Mouse (Mus musculus): ENCODE results near the gene Lss.
A peak's percentile ranks its signal among the peaks of the same experiment; 100 is the strongest.

The Lss gene

DNA sequence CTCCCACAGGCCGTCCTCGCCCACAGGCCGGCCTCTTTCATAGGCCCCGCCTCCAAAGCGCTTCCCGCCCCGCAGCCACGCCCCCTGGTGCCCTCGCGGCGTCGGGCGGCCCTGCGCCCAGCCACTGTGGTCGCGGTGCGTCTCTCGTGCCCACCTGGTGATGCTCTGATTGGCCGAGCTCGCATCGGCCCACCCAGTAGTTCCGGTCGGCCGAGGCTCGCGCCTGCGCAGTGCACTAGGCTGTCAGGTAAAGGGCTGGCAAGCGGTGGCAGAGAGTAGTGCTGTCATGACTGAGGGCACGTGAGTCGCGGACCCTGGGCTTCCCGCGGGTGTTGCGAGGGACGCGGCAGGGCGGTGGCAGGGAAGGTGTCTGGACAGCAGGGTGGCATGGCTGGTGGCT lies at the start of gene Lss:
Lss (plus strand) TSS at position 214 of the 400 bp plus-strand sequence.
- DNase-seq (ENCODE audit: low spot score), result peak; percentile 98

DNA sequence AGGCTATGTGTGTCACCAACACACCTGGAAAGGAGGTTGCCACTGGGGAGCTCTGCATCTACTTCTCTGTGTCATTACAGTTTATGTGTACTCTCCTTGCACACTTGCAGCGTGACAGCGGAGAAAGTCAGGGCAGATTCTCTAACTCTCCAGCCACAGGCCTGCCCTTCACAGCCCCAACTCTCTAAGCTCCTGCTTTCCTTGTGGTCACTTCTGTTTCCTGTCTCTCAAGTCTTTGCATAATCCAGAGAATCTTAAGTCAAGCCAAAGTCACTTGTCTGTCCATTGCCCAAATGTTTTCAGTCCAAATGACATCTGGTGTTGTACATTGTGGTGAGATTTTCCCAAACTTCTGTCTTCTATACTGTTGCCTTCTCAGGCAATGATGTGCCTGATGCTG lies 45.1 kb upstream of the Lss start:
- DNase-seq (ENCODE audit: low spot score), result no peak

DNA sequence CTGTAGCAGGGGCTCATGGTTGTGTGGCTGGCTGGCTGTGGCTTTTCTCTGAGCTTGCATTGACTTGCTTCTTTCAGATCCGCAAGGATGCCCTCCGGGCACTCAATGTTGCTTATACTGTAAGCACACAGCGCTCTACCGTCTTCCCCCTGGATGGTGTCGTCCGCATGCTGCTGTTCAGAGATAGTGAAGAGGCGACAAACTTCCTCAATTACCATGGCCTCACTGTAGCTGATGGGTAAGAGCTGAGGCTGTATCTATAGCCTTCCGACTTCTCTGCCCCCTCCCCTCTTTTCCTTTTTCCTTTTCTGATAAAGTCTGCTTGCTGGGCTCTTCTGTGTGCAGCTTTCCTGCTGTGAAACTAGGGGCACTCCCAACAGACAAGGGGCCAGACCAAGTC lies 43.1 kb upstream of the Lss start:
- DNase-seq (ENCODE audit: low spot score), result no peak

DNA sequence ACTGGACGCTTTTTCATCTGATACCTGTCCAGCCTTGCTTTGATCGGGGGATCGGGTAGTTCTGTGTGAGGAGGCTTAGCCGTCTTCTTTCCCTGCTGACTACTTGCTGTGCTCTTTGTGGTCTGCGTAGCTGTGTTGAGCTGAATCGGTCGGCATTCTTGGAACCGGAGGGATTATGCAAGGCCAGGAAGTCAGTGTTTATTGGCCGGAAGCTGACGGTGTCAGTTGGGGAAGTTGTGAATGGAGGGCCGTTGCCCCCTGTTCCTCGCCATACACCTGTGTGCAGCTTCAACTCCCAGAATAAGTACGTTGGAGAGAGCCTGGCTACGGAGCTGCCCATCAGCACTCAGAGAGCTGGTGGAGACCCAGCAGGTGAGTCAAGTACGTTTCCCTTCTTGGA lies 42.2 kb upstream of the Lss start:
- DNase-seq (ENCODE audit: low spot score), result no peak

DNA sequence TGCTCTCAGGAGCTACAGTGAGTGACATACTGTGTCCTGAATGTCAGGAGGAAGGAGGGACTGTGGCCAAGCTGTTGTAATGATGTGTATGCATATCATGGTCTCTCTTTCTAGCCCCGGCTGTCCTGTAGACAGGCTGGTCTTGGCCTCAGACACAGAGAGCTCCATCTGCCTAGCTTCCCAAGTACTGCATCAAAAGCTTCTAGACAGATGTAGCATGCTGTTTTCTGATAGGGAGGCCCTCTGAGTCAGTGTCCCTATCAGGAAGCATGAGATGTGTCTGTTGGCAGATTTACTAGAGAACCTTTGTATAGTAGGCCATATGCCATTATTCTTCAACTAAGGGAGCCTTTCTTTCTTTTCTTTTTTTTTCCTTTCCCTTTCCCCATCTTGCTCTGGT lies 37.9 kb upstream of the Lss start:
- no peak for DNase-seq (ENCODE audit: low spot score)

GRCm38 (mm10) chr10:76495501-76495900 lies 35.9 kb upstream of the Lss start:
- no peak for DNase-seq (ENCODE audit: low spot score)

GRCm38 (mm10) chr10:76496366-76496765 lies 35.0 kb upstream of the Lss start:
- no peak for DNase-seq (ENCODE audit: low spot score)

- DNase-seq (ENCODE audit: low spot score), result no peak
These were observed 33.9 kb upstream of the Lss start for GRCm38 (mm10) chr10:76497522-76497921.

DNA sequence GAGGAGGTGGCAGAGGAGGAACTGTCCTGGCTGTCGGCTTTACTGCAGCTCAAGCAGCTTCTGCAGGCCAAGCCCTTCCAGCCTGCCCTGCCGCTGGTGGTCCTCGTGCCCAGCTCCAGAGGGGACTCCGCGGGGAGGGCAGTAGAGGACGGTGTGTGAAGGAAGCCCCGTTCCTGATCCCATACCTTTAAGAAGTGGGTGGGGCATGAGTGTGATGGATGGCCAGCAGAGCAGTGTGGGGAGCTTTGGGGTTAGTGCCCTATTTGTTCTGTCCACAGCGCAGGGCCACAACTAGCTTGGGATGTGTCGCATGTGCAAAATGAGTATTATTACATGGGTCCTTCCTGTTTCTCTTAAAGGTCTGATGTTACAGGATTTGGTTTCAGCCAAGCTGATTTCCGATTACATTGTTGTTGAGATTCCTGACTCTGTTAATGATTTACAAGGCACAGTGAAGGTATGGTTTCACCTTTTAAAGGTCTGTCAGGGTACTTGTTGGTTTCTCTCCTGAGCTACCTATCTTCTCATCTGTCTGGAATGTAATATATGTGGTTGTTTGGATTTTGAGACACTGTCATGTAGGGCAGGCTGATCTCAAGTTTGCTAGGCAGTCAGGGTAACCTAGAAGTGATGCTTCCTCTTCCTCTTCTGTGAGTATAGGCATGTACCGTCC lies 27.0 kb upstream of the Lss start:
- no peak for DNase-seq (ENCODE audit: low spot score)

DNA sequence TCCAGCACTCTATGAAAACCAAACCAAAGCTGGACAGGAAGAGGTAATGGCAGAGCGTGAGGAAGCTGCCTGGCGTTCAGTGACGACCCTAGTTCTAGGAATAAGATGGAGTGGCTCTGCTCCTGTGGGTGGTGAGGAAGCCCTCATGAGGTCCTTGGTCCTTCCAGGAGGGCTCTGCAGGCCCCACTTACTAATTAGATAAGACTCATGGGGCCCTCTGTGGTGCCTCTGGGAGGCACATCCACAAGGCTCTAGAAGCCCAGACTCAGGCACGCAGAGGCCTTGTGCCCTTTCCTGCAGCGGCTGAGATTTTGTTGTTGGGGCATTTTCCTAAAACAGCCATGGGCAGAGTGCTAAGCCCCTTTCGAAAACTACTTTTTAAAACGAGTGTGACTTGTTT lies 25.5 kb upstream of the Lss start:
- no peak for DNase-seq (ENCODE audit: low spot score)

DNA sequence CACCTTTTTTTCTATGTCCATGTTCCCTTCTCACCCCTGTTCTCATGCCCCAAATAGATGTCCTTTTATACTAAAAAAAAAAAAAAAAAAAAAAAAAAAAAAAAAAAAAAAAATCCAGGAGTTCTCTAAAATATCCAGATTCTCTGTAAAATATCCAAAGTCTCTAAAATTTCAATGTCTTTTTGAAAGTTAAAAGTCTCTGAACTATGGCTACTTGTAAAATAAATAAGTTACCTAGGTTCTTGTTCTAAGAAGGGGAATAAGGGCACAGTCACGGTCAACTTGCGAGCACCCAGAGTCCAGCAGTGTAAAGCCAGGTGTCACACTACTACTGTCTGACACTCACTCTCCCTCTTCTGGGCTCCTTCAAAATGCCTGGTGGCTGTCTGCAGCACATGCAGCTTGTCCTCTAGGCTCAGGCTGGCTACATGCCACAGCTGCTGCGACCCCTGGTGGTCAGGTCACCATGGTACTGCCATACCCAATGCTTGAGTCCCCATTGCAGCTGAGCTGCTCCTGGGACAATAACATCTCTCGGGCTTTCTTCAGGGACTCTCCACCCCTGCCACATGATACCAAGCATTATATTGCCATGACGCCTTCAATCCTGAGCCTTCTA lies 18.3 kb upstream of the Lss start:
- DNase-seq (ENCODE audit: low spot score), result peak; percentile 89

- no peak for DNase-seq (ENCODE audit: low spot score)
These were observed 466 bp upstream of the Lss start for GRCm38 (mm10) chr10:76530922-76531321.

DNA sequence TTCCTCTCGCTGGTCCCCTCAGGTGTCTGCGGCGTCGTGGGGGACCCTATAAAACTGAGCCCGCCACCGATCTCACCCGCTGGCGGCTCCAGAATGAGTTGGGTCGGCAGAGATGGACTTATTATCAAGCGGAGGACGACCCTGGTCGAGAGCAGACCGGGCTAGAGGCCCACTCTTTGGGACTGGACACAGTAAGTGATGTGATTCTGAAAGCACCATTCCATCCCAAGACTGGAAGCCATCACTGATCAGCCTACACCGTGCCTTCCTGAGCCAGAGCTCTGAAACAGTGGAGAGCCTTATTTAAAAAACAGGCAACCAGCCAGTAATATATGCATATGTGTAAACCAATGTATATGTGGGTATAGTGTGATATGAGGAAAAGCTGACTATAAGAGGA lies 440 bp downstream of the Lss start:
- no peak for DNase-seq (ENCODE audit: low spot score)

DNA sequence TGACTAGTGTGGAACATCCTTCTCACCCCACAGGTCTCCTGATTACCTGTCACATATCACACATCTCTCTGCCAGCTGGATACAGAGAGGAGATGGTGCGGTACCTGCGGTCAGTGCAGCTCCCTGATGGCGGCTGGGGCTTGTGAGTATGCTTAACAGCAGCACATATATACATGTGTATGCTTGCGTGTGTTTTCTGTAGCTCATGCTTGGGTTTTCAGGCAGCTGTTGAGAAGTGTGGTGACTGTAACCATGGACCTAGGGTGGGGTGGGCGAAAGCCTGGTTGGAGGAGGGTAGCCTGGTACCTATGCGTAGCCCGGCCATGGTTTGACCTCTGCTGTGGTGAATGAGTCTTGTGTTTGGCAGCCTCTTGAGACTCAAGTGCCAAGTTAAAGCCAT lies 4.1 kb downstream of the Lss start:
- DNase-seq (ENCODE audit: low spot score), result no peak

GRCm38 (mm10) chr10:76537619-76538018 lies 6.2 kb downstream of the Lss start:
- no peak for DNase-seq (ENCODE audit: low spot score)

DNA sequence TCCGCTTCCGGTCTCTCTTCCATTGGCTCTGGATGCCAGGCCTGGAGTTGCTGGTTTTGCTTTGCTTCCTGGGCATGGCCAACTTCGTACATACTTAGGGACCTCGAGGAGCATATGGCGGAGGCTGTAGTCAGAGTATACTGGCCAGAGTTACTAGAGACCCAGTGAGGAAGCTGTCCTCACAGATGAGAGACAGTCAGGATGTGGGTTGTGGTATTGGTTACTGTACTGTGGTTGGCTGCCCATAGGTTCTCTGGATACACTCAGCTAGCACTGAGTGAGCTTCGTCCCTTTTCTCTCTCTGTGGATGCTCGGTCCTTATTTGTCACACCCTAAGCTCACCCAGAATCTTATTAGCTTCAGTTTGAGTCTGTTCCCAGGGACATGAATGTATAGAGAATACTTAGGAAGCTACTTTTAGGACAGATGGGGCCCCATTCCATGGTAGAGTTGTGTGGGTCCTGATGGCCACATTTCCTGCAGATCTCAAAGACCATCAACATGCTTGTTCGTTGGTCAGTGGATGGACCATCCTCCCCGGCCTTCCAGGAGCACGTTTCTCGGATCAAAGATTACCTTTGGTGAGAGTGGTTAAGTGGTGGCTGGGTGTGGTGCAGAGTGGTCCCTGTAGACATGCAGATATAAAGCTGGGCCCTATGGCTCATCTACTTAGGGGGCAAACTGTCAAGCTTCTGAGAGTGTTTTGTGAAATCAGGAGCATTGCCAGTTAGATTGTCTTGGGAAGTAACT lies 10.1 kb downstream of the Lss start:
- no peak for DNase-seq (ENCODE audit: low spot score)

DNA sequence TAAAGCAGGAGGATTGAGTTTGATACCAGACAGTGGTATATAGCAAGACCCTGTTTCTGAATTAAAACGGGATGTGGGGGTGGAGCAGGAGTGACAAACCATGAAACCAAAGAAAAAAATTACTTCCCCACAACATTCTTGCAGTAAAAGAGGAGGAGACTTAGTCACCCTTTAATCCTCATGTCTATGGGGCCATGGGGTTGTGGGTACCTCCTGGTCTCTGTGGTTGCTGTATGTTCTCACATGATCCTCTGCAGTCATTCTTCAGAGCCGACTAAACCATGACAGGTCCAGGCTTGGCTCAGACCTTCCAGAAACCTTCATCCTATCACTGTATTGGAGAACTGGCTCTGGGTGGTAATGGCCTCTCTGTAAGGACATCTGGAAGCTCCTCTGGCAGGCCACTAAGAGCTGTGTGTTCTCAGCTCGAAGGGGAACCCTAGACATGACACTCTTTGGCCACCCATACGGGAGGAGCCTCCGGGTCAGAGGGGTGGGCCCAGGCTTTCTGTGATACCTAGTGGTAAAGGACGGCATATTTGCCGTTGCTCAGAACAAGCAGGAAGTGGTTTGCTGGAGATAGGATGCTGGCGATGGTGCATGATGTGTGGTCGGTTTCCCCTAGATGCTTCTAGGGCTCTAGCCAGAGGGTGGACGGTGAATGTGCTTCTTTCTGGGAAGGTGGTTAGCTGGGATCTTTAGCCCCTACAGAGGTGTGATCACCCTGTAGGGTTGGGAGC lies 11.4 kb downstream of the Lss start:
- DNase-seq (ENCODE audit: low spot score), result no peak

GRCm38 (mm10) chr10:76546566-76546965 lies 15.2 kb downstream of the Lss start:
- no peak for DNase-seq (ENCODE audit: low spot score)

DNA sequence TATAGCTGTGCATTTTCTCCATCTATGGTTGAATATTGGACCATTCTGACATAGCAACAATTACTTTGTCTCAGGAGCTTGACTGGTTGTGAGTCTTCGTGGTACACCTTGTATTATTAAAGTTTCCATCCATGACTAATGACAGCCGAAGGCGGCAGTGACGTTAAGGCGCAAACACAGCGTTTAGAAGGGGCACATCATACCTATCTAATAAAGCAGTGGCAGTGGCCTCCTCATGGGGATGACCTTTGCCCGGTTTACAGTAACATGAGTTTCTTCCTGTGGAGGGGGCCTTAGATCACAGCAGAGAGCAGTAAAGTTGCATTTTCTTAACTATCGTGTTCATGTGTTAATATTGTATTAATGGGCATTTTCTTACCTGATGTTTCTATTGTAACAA lies 16.8 kb downstream of the Lss start:
- no peak for DNase-seq (ENCODE audit: low spot score)

- peak; percentile 9 for DNase-seq (ENCODE audit: low spot score)
These were observed 19.1 kb downstream of the Lss start for GRCm38 (mm10) chr10:76550458-76550857.

- no peak for DNase-seq (ENCODE audit: low spot score)
These were observed 20.2 kb downstream of the Lss start for GRCm38 (mm10) chr10:76551556-76551955.

DNA sequence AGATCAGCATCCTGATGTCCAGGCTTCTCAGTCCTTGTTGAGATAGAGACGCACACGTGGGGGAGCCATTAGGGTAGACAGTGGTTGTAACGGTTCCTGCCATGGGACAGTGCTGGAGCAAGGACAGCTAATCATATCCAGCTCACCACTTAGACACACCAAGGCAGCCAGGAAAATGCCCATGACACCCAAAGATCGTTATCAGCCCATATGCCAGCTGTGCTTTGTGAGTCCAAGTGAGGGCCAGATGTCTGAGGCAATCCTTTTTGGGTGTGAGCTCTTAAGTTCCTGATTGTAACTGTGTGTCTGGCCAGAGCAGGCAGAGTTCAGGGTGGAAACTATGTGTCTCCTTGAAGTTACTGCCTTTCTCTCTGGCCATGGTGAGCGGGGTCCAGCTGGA lies 22.7 kb downstream of the Lss start:
- no peak for DNase-seq (ENCODE audit: low spot score)

DNA sequence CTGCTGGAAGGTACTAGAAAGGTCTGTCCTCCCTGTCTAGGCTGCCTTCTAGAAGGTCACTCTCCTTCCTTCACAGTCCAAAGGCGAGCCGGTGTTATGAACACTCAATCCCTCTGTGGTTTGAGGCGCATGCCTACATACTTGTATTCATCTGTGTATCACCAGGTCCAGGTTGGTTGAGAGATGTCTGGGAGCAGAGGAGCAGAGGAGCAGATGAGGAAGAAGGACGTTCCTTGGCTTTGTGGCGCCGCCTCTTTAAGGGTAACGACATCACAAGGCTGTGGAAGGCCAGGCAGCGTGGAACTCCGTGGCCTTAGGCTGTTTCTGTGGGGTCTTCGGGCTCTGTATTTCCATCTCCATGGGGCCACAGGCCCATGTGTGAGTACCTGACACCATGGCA lies 30.6 kb downstream of the Lss start, which contains the start of gene Spatc1l:
Spatc1l (plus strand) TSS at position 301 of the 400 bp plus-strand sequence.
- DNase-seq (ENCODE audit: low spot score), result no peak

Measured in retina, embryonic 14.5 days (tissue).